Mouse (Mus musculus) common myeloid progenitor, adult 5-6 weeks (primary cell): ENCODE data around the gene Dpp3. TPM values are rescaled to one million over a fixed set of nuclear protein-coding genes. Genes with fewer than 3 reads are reported as not detected.
A peak's percentile ranks its signal among the peaks of the same experiment; 100 is the strongest.
"Not testable (repeated sequence)": the region's sequence is repeated elsewhere in the genome, so short reads cannot be mapped to it uniquely, and the experiment has no call there.

ENCODE experiments used
- ATAC-seq: replicated peaks from 2 replicates; pipeline ENCODE4 v1.8.0; 2016; ENCODE audit warnings: low read depth, mild to moderate bottlenecking, moderate TSS enrichment, inconsistent platforms; ENCODE audit not compliant: poor library complexity, severe bottlenecking
- total RNA-seq: library from RNA; stranded (forward); fragments of 200-1000, 187-1606 nt; gene quantifications from 2 replicates; pipeline ENCODE4 v1.2.3, GENCODE M21; 2017

Dpp3 gene
- total RNA-seq = 34.8 and 40.8 TPM in 2 replicates

DNA sequence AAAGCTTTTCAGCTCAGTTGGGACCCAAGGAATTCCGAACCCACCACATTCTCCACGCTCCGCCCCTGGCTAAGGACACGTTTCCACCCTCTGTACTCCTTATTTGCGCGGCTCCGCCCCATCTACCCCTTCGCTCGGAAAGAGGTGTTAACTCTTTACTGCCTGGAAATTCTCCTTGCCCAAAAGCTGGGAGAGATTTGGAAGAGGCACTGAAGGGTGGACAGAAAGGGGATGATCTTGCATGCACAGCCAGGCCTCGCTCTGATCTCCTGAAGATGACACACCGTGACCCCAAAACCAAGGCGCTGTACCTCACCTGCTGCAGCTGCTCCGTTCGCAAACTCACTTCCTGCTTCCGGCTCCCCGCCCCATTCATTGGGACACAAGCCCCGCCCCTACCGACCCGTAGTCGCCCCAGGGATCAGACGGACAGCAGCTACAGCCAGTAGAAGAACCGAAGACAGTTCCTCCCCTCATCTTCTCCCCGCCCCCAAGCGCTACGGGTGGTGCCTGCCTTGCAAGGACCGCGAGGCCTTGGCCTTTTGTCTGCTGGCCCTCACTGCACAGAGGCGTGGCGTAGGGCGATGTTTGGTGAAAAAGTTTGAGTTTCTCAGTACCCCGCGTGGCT, at the start of gene Dpp3:
Gene Dpp3 (minus strand): TSS at position 384 of the 628 bp plus-strand sequence.
- peak; percentile 99 for ATAC-seq

DNA sequence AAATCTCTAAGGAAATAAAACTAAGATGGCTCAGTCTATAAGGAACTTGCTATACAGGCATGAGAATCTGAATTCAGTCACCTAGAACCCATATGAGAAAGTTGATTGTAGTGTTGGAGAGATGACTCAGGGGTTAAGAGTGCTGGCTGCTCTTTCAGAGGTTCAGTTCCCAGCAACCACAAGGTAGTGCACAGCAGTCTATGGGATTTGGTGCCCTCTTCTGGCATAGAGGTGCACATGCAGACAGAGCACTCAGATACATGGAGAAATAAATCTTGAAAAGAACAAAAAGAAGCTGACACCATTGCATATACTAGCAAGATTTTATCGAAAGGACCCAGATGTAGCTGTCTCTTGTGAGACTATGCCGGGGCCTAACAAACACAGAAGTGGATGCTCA, 40.1 kb upstream of the Dpp3 start:
- peak; percentile 84 for ATAC-seq

DNA sequence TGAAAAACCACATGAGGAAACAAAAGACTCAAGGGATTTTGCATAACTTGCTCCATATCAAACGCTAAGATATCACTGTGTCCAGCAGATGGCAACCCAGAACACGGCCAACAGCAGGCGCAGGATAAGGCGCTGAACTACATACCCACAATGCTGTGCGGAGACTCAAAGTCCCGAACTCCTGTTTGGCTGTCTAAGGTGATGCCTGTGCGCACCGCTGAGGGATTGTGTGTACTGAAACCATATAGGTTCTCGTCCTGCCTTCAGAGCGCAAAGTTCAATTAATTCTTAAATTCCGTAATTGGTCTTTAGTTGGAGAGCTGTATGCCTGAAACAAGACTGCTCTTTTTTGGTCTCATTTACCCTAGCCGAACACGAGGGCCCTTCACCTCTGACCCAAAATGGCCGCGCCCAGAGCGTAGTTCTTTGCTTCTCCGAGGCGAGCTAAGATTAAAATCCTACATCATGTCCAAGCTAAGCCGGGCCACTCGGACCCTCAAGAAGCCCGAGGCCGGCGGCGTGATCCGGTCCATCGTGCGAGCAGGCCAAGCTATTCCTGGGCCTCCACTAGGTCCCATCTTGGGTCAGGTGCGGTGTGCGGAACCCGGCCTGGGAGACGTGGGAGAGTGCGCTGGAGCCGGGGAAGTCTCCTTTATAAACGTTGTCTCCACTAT, 34.0 kb upstream of the Dpp3 start, which contains the start of gene Mrpl11:
Gene Mrpl11 (plus strand): TSS at position 220 of the 674 bp plus-strand sequence.
- ATAC-seq = peak; percentile 99

DNA sequence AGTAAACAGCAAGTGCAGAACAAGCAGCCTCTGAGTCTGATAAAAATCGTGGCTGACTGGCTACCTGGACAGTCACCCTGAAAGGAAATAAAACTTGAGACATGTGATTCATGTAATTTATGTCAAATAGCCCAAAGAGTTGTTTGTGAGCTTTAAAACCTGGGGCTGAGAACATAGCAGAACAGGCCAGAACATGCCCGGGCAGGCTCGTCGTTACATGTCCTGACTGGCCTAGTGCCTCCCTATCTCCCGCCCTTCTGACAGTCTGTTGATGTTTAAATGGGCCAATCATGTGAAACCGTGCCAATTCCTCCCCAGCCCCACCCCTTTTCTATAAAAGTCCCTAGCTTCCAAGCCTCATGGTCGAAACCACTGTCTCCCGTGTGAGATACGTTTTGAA, 20.6 kb upstream of the Dpp3 start:
- not testable (repeated sequence) for ATAC-seq

DNA sequence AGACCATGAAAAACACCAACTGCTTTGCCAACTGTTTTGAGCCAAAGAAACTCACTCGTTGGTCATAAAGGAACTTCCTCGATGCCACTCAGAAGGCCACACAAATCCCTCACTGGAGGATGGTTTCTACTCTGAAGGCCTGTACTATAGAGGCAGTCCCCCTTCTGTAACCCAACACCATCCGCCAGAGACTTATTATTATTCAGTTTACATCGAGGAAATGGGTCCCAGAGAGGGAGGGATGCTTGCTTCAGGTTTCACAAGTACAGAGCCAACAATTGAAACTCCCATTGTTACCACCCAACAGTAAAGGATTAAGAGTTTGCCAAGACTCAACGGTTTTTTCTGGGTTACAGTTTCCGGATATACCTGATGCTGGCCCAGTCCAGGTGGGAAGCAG, 17.5 kb upstream of the Dpp3 start:
- ATAC-seq = no peak

DNA sequence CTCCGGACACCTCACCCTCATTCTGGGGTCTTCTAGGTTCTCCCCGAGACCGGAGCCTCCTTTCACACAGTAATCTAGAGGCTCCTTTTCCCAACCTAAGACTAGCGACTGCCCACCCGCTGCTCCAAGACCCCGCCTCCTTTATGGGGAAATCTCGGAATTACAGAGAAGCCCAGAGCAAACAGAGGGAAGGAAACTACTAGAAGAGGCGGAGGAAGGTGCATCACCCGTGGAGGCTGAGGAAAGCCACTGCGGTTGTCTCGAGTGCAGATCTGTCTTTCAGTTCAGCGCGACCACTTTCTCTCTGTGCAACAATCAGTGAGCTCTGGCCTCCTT, 15.1 kb upstream of the Dpp3 start:
- ATAC-seq = no peak

DNA sequence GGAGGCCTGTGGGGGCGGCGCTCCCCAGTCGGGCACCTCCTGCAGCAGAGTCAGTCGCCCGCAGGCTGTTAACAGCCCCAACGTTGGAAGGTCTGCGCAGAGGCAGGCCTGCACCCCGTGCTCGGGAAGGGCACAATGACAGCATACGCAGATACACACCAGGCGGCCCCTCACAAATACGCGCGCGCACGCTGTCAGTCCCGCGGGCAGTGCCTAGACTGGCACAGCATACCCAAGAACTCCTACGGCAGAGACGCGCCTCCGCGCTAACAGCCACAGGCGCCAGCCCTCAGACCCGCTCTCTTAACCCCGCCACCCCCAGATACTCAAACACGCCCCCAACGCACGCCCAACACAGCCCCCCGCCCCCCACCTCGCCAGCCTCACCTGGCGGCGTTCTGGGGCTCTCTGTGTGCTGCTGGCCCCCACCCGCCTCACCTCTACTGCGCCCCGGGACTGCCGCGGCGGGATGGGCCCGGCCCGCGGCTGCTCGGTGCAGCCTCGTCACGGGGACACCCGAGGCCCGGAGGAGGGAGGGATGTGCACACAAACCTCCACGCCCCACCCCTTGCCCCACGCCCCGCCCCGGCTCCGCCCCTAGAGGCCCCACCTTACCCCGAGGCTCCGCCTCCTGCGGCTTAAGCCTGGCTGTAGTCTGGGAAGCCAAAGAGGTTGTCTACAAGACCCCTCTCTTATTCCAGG, 14.6 kb upstream of the Dpp3 start, which contains the start of gene Peli3:
Gene Peli3 (minus strand): TSS at position 577 of the 702 bp plus-strand sequence.
- ATAC-seq = peak; percentile 87

DNA sequence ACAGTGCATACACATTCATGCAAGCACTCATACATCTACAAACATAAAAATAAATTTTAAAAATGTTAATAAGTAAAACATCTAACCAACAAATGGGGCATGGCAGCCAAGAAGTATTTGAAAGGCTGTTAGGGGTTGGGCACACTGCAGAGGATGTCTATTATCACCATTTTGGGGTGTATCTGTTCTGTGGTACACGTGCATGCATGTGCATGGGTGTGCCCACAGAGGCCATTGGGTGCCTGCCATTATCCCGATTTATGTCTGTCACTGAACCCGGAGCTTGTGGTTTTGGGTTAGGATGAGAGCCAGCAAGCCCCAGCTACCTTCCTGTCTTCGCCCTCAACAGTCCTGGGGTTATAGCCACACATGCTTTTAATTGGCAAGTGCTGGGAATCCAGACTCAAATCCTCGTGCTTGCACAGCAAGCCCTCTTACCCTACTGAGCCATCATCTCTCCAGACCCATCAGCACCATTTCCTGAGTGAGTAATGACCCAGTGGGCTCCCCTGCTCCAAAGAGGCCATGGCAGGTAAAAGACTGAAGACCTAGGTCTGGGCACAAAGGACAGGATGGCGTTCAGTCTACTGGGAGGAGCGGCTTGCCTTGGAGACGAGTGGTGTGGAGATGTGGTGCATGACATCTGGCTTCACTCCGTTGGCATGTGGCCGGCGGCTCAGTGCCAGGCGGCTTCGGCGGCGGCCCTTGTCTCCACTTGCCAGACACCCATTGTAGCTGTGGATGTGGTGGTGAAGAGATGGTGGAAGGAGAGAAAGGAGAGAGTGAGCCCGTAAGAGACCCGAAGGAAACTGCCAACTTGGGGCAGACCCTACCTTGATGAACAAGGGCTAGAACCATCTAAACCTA, 9.6 kb upstream of the Dpp3 start:
- ATAC-seq = 0 out of 2 replicates have a peak, but pooled peaks have one; percentile 15

DNA sequence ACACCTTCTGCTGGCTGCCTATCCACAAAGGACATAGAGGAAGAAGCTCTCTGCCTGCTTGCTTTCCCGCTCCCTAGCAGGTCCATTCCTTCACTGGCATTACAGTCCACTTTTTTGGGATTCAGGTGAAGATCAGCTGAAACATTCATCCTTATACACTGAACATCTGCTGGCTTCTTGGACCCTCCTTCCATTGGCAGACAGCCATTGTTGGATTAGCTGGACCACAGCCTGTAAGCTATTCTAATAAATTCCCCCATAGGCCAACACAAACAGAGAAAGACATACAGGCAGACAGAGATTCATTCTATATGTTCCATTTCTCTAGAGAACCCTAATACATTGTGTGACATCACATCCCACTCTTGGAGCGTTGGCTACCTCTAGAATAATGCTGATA, 8.8 kb upstream of the Dpp3 start:
- ATAC-seq = no peak

DNA sequence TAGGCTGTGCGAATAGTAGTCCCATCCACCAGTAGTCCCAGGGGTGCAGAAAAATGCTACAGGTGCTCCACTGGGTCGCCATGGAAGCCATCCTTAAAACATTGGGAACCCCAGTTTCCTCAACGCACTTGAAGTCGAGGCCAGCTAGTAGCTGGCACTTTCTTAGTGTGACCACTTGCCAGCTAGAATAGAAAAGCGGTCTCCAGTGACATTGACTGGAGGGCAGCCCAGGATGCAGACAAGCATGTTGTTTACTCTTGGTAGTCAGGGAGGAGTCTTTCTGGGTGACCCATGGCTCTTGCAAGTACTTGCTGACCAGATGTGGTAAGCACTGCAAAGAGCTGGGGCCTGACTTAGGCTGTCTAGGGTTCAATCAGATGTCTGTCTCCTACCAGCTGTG, 694 bp upstream of the Dpp3 start:
- ATAC-seq = no peak

DNA sequence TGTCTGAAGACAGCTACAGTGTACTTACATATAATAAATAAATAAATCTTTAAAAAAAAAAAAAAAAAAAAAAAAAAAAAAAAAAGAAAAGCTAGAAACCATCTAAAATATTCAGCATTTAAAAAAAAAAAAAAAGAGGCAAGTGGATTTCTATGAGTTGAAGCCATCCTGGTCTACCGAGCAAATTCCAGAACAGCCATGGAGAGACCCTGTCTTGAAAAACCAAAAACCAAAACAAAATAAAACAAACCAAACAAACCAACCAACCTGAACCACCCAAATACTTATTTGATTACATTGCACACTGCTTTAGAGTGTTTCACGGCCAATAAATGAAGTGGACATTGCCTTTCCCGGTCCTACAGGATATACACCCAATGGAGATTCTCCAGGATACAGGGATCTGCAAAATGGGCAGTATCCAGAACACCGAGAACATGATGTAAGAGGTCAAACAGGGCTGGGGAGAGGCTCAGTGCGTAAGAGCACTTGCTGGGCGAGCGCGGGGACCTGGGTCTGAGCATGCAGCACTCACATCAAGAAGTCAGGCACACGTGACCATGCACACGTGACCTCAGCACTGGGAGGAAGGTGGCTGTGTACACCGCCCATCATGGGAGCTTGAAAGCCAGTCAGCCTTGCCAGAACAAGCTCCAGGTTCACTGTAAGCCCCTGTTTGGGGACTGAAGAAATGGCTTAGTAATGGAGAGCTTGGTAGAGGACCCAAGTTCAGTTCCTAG, 2.8 kb downstream of the Dpp3 start:
- ATAC-seq = no peak

DNA sequence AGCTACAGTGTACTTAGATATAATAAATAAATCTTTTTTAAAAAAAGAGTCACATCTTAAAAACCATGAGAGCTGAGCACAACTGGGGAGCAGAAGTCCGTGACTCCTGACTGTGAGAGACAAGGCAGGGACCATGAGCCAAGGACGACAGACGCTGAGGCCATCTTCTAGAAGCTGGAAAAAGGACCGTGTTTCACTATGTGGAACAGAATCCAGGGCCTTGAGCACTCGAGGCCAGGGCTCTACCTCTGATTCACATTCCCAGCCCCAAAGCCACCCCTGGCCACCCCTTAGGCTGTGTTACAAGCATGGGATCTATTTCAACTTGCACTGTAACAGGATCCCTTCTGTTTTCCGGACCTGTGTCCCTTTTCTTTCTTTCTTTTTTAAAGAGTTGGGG, 8.4 kb downstream of the Dpp3 start:
- no peak for ATAC-seq

DNA sequence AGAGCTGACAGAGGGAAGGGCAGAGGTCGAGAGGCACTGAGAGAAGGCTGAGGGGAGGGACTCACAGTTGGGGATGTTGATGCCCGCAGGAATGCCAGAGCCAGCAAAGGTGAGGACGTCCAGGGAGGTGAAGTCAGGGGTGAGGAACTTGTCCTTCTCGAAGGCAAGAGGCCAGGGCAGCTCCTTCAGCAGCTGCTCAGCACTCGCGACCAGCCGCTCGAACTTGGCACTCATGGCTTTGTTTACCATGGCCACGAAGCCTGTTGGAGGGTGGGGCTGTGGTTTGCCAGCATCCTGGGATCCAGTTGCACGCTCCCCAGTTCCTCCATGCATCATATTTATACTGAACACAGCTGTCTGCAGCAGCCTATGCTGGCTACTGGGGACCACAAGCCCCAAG, 11.3 kb downstream of the Dpp3 start:
- ATAC-seq = no peak

DNA sequence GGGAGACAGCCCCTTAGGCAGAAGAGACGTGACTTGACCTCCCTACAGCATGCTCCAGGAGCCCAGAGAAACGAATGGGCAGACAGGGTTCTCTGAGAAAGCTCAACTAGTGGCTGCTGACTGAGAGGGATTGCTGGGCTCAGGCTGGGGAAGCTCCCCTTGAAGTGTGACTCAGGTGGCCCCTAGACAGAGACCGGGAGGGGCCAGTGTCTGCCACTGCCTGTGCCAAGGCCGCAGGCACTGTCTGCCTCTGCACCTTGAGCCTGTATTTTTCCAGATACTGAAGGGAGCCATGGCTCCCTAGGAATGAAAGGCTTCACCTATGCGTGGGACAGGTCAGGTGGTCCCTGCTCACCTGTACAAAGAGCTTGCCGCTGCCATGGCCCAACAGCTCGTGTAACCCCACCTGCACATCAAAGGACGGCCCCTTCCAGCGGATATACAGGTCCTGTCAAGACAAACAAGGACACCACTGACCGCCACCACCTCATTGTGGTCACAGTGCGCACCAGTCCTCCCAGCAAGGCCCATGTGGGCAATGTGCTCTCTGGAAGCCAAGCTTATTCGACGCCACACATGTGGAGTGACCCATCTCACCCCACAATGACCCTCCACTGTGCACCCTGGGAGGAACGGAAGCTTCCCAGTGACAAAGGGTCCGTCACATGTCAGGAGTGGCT, 12.0 kb downstream of the Dpp3 start:
- ATAC-seq = no peak

DNA sequence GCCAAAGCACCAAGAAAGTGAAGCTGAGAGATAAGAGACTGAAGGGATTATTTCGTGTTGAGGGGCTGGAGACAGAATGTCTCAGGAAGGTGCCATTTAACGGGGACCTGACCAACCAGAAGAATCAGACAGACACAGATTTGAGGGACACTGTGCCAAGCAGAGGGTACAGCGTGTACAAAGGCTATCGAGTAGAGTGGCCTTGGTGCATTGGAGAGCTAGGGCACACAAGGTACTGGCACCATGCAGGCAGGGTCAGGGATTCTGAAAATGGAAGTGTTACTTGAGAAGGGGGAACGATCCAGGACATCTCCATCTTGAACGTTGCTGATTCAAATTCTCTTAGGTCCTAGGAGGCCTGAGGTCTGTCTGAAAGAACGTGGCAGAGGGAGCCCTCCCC, 18.7 kb downstream of the Dpp3 start:
- no peak for ATAC-seq

DNA sequence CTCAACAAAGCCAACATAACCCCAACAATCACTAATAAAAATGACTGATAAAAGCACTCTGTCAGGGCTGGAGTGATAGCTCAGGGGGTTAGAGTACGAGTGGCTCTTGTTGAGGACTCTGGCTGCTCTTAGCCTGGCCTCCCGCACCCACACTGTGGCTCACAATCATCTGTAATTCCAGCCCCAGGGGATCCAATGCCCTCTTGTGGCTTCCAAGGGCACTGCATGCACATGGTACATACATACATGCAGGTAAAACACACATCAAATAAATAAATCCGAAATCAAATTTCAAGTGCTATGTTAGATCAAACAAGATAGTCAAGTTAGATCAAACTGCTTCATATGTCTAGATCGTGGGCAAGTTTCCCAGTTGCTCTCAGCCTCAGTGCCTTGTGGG, 20.0 kb downstream of the Dpp3 start:
- no peak for ATAC-seq

DNA sequence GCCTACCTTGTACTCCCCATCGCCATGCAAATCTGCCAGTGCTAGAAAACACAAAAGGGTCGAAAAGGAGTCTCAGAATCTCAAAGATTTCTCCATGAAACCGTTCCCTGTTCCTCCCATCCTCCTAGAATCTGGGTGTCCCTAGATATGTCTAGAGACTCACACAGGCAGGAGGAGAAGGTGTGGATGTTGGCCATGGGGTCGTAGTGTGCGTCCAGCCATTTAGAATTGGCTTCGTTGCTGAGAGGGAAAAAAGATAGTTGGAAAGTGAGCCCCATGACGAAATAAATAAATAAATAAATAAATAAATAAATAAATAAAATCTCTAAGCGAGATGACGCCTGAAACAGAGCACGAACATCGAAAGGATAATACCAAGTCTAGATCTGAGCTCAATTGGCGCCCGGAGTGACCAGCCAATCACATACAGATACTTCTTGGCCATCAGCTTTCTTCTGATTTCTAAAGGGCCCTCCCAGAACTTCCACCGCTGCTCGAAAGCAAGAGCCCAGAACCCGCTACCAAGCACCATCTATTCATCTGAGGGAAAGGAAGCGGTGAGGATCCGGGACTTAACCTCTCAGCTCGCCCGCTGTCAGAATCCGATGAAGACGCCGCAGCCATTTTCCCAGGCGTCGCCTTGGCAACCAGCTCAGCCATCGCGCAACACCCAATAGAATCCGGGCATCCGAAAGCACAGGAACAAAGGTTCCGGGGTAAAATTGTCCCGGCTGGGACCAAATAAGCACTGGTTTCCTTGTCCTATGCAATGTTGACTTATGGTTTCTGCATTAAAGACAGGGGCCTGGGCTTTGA, 21.9 kb downstream of the Dpp3 start, which contains the start of gene Bbs1:
Gene Bbs1 (minus strand): TSS at position 650 of the 816 bp plus-strand sequence.
- ATAC-seq = peak; percentile 89

DNA sequence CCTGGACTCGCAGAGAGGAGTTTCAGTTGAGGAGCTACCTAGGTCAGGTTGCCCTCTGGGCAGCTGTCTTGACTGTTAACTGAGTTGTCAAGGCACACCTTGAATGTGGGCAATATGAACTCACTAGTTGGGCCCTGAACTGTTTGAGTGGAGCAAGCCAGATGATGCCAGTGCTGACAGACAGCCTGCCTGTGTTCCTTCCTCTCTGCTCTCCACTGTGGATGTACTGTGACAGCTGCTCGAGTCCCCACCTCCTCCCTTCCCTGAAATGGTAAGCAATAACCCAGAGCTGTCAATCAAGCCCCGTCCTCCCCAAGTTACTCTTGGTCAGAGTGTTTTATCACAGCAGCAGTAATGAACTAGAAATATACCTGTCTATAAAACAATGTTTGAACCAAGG, 28.2 kb downstream of the Dpp3 start:
- ATAC-seq = no peak
